Mouse (Mus musculus) kidney, embryonic 14.5 days (tissue): Measurements from ENCODE around the gene Hint1. TPM values are rescaled to one million over a fixed set of nuclear protein-coding genes. Genes with fewer than 3 reads are reported as not detected.

Source experiments
- ATAC-seq: fragments of 200-750 bp; cut with Nextera tagmentation; 2 replicates; pipeline ENCODE4 v1.8.0; 2017; ENCODE audit warnings: moderate number of reproducible peaks, mild to moderate bottlenecking, moderate TSS enrichment, moderate library complexity; ENCODE audit not compliant: low FRiP score, low TSS enrichment
- H3K27ac ChIP-seq: fragments of 300-500 bp; sonication (generic); 2 replicates; pipeline ENCODE4 v1.5.1; 2014; ENCODE audit warnings: low read depth, mild to moderate bottlenecking, low read length, moderate library complexity, mixed read lengths
- H3K27me3 ChIP-seq: fragments of 300-500 bp; sonication (generic); 2 replicates; pipeline ENCODE4 v1.6.1; 2014; ENCODE audit warnings: mild to moderate bottlenecking, low read length; ENCODE audit not compliant: control insufficient read depth, insufficient read depth
- H3K36me3 ChIP-seq: fragments of 300-500 bp; sonication (generic); 2 replicates; pipeline ENCODE4 v1.6.1; 2014; ENCODE audit warnings: low read length, mixed read lengths; ENCODE audit not compliant: control insufficient read depth, insufficient read depth
- H3K4me1 ChIP-seq: fragments of 300-500 bp; sonication (generic); 2 replicates; pipeline ENCODE4 v1.6.1; 2014; ENCODE audit warnings: low read length, mixed read lengths; ENCODE audit not compliant: control insufficient read depth, insufficient read depth
- H3K4me2 ChIP-seq: fragments of 300-500 bp; sonication (generic); replicated peaks from 2 replicates; pipeline ENCODE4 v1.6.1; 2014; ENCODE audit warnings: low read depth, mild to moderate bottlenecking, low read length
- H3K4me3 ChIP-seq: fragments of 300-500 bp; sonication (generic); 2 replicates; pipeline ENCODE4 v1.5.1; 2014; ENCODE audit warnings: mild to moderate bottlenecking, low read length
- H3K9ac ChIP-seq: fragments of 300-500 bp; sonication (generic); 2 replicates; pipeline ENCODE4 v1.6.1; 2014; ENCODE audit warnings: low read depth, mild to moderate bottlenecking, low read length, moderate library complexity
- H3K9me3 ChIP-seq: fragments of 300-500 bp; sonication (generic); 2 replicates; pipeline ENCODE4 v1.6.1; 2016; ENCODE audit warnings: low read length; ENCODE audit not compliant: control insufficient read depth
- WGBS: fragments of 180-500 bp; shearing (Covaris S2); extraction: QIAGEN DNeasy Blood & Tissue Kit; methylation state at CpG from one replicate; pipeline ENCODE4 v1.1.7; 2014; 5-methylcytosine and 5-hydroxymethylcytosine counted together
- polyA plus RNA-seq: library from polyadenylated mRNA; unstranded; fragments of >200 nt; fragmentation: Nextera tagmentation; extraction: Ambion mirVana; gene quantifications from 2 replicates; pipeline ENCODE4 v1.2.1, GENCODE M21; 2014

The Hint1 gene
- polyA plus RNA-seq, 1 experiment from 2014 or later: 720 TPM

GRCm38 (mm10) chr11:54868445-54868844 is 2.3 kb downstream of the Hint1 start:
- 0 out of 2 replicates have a peak overlapping the region, but pooled peaks have one; percentile 62 for H3K4me2 ChIP-seq
- no peak overlapping the region for H3K9ac ChIP-seq
- H3K9me3 ChIP-seq: no peaks in the 10 kb centered on the region
- ATAC-seq: no peak
- WGBS: 75% methylated on average over 2 of the region's 2 CpGs
- H3K27me3 ChIP-seq: no peaks in the 10 kb centered on the region
- H3K4me3 ChIP-seq: no peak overlapping the region
- peaks cover 42% of the 10 kb centered on the region for H3K36me3 ChIP-seq
- H3K27ac ChIP-seq: no peak overlapping the region
- peaks cover 19% of the 10 kb centered on the region for H3K4me1 ChIP-seq

DNA sequence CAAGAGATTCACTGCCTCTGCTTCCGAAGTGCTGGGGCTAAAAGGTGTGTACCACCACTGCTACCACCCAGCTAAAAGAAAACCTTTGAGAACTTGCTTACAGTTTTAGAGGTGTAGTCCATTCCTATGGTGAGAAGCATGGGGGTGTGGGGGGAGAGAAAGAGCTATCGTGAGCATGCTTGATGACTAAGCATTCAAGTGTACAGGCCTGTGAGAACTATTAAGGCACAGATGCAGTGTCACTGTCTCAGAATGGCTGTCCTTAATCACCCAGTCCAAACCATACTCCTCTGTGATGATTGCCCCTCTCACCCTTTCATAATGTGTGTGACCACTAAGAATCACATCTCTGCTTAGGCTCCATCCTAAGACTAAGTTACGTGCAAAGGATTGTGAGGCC is 3.1 kb downstream of the Hint1 start:
- Histone ChIP-seq H3K9me3 (no peaks in the 10 kb centered on the region), H3K4me1 (peaks cover 19% of the 10 kb centered on the region), H3K27me3 (no peaks in the 10 kb centered on the region), H3K36me3 (peaks cover 51% of the 10 kb centered on the region), H3K27ac (no peak overlapping the region), H3K4me2 (no peak overlapping the region), H3K4me3 (no peak overlapping the region), H3K9ac (no peak overlapping the region)
- 86% methylated on average over 3 of the region's 3 CpGs for WGBS
- no peak for ATAC-seq

- H3K9ac ChIP-seq: no peak overlapping the region
- no peak overlapping the region for H3K4me3 ChIP-seq
- WGBS: 82% methylated on average over 7 of the region's 7 CpGs
- H3K4me2 ChIP-seq: no peak overlapping the region
- H3K27me3 ChIP-seq: no peaks in the 10 kb centered on the region
- no peak overlapping the region for H3K27ac ChIP-seq
- no peak for ATAC-seq
- peaks cover 19% of the 10 kb centered on the region for H3K4me1 ChIP-seq
- H3K36me3 ChIP-seq: peaks cover 52% of the 10 kb centered on the region
- no peaks in the 10 kb centered on the region for H3K9me3 ChIP-seq
Observed at GRCm38 (mm10) chr11:54871831-54872537, 5.8 kb downstream of the Hint1 start.

- H3K4me1 ChIP-seq: 0 out of 2 replicates have a peak, but pooled peaks cover 5% of the 10 kb centered on the region
- H3K27me3 ChIP-seq: no peaks in the 10 kb centered on the region
- no peak overlapping the region for H3K9ac ChIP-seq
- 90% methylated on average over 5 of the region's 5 CpGs for WGBS
- H3K4me2 ChIP-seq: no peak overlapping the region
- ATAC-seq: no peak
- H3K4me3 ChIP-seq: no peak overlapping the region
- no peaks in the 10 kb centered on the region for H3K9me3 ChIP-seq
- no peak overlapping the region for H3K27ac ChIP-seq
- H3K36me3 ChIP-seq: peaks cover 33% of the 10 kb centered on the region
Observed at GRCm38 (mm10) chr11:54876031-54876430, 9.8 kb downstream of the Hint1 start.

- 82% methylated on average over 6 of the region's 6 CpGs for WGBS
- no peak overlapping the region for H3K4me3 ChIP-seq
- H3K36me3 ChIP-seq: peaks cover 6% of the 10 kb centered on the region; the same call in 1 of the 2 replicates
- no peak for ATAC-seq
- peaks cover 11% of the 10 kb centered on the region for H3K4me1 ChIP-seq
- H3K9ac ChIP-seq: no peak overlapping the region
- H3K27ac ChIP-seq: no peak overlapping the region
- H3K27me3 ChIP-seq: no peaks in the 10 kb centered on the region
- no peaks in the 10 kb centered on the region for H3K9me3 ChIP-seq
- no peak overlapping the region for H3K4me2 ChIP-seq
Observed at GRCm38 (mm10) chr11:54878893-54879292, 12.7 kb downstream of the Hint1 start.

- Histone ChIP-seq H3K4me1 (peaks cover 11% of the 10 kb centered on the region), H3K9me3 (no peaks in the 10 kb centered on the region), H3K4me2 (no peak overlapping the region), H3K27me3 (no peaks in the 10 kb centered on the region), H3K4me3 (no peak overlapping the region), H3K36me3 (peaks cover under 1% of the 10 kb centered on the region; the same call in 1 of the 2 replicates), H3K27ac (no peak overlapping the region), H3K9ac (no peak overlapping the region)
- WGBS: 36% methylated on average over 4 of the region's 4 CpGs
- ATAC-seq: no peak
Observed at GRCm38 (mm10) chr11:54879434-54879833, 13.3 kb downstream of the Hint1 start.

DNA sequence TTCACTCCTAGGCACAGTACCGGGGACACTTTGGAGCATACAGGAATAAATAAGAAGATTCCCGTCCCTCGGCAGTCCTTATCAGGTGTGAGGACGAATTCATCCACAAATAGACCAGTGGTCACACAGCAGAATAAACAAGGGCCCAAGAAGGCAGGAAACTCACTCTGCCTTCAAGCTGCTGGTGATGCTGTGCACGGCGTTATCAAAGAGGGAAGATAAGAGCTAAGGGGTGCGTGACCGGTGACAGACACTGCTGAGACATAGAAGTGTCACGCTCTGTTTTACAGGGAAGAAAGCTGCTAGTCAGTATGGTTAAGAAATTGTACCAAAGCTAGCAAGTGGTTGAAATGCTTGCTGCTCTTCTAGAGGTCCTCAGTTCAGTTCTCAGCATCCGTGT is 13.7 kb downstream of the Hint1 start:
- Histone ChIP-seq H3K9ac (no peak overlapping the region), H3K4me3 (no peak overlapping the region), H3K9me3 (no peaks in the 10 kb centered on the region), H3K27me3 (no peaks in the 10 kb centered on the region), H3K27ac (no peak overlapping the region), H3K4me2 (no peak overlapping the region), H3K4me1 (peaks cover 15% of the 10 kb centered on the region), H3K36me3 (no peaks in the 10 kb centered on the region)
- WGBS: 81% methylated on average over 10 of the region's 10 CpGs
- no peak for ATAC-seq

DNA sequence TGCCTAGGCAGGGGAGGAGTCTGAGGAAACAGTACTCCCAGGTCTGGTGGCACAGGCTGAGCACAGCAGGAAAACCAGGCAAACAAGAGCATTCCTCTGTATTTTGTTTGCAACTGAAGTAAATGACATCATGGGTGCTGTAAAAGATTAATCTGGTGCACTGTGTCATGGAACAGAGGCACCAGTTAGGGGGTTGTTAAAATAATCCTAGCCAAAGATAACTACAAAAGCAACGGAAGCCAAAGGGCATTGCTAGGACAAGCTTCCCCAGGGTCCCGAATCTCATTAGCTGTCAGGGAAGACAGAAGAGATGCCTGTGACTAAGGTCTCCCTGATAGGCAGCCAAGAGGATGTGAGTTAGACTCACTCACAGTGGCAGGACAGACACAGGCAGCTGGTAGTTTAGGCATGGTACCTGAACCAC is 14.9 kb downstream of the Hint1 start:
- no peaks in the 10 kb centered on the region for H3K36me3 ChIP-seq
- H3K9ac ChIP-seq: no peak overlapping the region
- no peaks in the 10 kb centered on the region for H3K9me3 ChIP-seq
- ATAC-seq: no peak
- H3K27me3 ChIP-seq: no peaks in the 10 kb centered on the region
- H3K27ac ChIP-seq: peak overlapping the region; percentile 24; the same call in 1 of the 2 replicates
- H3K4me2 ChIP-seq: no peak overlapping the region
- 6% methylated on average over 2 of the region's 2 CpGs for WGBS
- peaks cover 23% of the 10 kb centered on the region for H3K4me1 ChIP-seq
- H3K4me3 ChIP-seq: no peak overlapping the region

DNA sequence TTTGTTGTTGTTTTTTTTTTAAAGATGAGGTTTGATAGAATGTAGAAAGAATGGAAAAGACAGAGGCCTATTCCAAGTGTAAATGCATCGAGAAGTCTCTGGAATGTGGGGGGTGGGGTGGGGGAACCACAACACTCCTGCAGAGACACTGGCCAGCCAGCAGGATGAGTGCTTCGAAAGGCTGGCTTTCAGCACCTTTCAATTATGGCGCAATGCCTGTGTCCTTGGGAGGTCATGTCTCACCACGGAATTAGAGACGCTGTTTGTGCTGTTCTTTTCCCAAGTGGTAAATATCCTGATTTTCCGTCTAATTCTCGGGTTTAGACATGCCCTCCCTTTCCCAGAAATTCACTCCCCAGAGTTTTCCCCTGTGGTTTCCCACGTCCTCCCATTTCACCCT is 16.5 kb downstream of the Hint1 start:
- no peak overlapping the region for H3K27ac ChIP-seq
- no peaks in the 10 kb centered on the region for H3K36me3 ChIP-seq
- H3K9me3 ChIP-seq: no peaks in the 10 kb centered on the region
- no peak overlapping the region for H3K4me2 ChIP-seq
- no peak overlapping the region for H3K4me3 ChIP-seq
- no peaks in the 10 kb centered on the region for H3K27me3 ChIP-seq
- peaks cover 23% of the 10 kb centered on the region for H3K4me1 ChIP-seq
- H3K9ac ChIP-seq: no peak overlapping the region
- no peak for ATAC-seq
- 33% methylated on average over 8 of the region's 8 CpGs for WGBS
